Mouse (Mus musculus): Measurements from ENCODE around the gene Slc6a6.

The Slc6a6 gene

GRCm38 (mm10) chr6:91683602-91684473, at the start of gene Slc6a6:
Gene Slc6a6 (plus strand): TSS chr6:91684053.
- DNase-seq (ENCODE audit: low spot score in 2 of 2) = peak; percentile 84 to 86

DNA sequence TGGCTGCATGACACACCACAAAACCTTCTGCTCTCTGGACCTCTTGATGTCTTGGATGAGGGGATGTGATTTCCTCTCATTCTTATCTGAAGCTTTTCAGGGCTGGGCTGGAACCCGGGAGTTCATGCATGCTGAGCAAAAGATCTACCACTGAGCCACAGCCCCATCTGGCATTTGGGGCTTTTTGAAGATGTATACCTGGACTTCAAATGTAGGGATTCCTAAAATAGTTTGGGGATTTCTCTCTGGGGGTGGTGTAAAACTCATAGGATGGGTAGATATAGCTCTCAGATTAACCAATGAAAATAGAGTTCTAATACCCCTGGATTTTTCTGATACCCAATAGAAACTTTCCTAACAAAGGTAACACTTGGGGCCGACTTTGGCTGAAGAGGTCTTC, 49.4 kb upstream of the Slc6a6 start:
- no peak for DNase-seq (ENCODE audit: low spot score in 2 of 2)

DNA sequence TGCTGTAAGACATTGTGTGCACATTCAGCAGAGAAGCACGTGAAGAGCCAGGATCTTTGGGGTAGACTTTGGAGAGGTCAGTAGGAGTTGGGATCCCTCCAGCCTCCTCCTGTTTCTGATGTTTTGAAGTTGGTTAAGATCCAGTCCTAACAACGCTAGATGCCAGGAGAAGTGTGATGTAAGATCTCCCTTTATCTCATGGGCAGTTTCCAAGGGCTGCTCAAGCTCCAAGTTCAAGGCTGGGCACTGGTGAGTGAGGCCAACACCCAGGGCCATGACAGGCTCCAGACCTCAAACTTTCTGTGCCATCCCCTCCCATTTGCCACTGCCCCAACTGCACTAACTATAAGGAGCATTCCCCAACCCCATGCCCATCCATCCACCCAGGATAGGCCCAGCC, 49.0 kb upstream of the Slc6a6 start:
- DNase-seq (ENCODE audit: low spot score in 2 of 2) = no peak

GRCm38 (mm10) chr6:91638204-91638995, 45.5 kb upstream of the Slc6a6 start:
- DNase-seq (ENCODE audit: low spot score in 2 of 2) = no peak

GRCm38 (mm10) chr6:91643011-91643410, 40.8 kb upstream of the Slc6a6 start:
- DNase-seq (ENCODE audit: low spot score in 2 of 2) = no peak

DNA sequence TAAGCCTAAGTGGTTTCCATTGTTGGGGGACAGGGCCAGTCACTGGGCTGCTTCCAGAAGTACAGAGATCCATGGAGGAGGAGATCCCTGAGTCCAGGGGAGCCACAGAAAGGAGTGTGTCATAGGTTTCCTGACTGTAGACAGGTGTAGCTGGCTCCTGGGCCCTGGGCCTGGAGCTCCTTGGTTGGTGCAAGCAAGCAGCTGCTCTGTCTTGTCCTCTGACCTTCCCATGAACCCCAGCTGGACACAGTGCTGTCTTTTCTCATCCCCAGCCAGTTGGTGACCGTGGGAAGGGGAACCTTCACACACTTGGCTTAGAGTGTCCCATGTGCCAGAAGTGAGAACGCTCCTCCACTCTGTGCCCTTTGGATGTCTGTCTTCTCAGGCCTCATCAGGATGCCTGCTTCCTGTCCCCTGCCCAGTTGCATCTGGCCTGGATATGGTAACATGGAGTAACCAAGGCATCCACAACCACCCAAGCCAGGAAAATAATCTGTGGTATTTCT, 40.4 kb upstream of the Slc6a6 start:
- DNase-seq (ENCODE audit: low spot score in 2 of 2) = no peak

DNA sequence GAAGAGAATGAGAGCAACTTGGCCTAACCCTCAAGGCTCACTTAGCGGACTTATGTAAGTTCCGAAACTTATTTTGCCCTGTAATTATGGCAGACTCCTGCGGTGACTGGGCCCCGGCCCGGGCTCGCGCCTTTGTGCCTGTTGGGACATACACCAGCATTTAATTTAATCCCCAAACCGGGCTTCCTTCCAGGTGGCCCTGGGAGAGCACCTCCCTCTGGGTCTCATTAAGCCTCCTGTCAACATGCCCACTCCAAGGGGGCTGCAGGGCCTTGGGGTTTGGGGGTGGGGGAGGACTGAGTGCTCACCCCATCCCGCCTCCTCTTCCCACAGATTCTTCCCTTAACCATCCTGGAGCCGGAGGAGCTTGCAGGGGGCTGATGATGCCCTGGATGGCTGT, 37.8 kb upstream of the Slc6a6 start:
- no peak for DNase-seq (ENCODE audit: low spot score in 2 of 2)

GRCm38 (mm10) chr6:91646822-91647221, 37.0 kb upstream of the Slc6a6 start:
- DNase-seq (ENCODE audit: low spot score in 2 of 2) = no peak

DNA sequence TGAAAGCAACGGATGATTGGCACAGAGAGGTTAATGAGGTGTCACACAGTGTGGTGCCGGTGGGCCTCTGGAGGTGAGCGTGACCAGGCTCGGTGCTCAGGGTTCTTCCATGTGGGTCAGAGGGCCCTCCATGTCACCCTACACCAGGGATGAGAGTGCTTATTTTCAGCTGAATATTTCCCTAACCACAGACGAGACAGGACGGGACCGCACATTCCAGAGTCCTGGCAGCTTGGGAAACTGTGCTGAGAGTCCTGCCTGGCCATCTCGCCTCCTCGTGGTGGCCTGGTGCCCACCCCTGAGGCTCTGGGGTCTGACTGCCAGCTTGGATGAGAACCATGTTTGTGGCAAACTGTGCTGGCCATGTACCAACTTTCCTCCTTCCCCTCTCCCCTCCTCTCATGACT, 36.5 kb upstream of the Slc6a6 start:
- DNase-seq (ENCODE audit: low spot score in 2 of 2) = no peak

DNA sequence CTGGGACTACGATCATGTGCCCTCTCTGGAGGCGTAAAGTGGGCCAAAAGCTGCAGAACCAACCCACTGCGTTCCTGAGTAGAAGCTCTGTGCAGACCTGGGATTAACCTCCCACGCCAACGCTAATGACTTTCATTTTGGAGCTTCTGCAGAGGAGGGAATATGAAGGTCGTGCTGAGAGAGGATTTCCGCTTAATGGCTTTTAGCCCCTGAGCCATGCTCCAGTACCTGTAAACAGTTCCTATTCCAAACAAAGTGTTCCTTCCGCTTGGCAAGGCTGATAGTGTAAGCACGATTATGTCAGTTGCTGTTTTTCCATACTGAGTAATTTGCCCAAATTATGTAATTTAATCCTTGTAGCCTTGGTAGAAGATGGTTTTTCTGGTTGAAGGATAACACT, 33.6 kb upstream of the Slc6a6 start:
- no peak for DNase-seq (ENCODE audit: low spot score in 2 of 2)

DNA sequence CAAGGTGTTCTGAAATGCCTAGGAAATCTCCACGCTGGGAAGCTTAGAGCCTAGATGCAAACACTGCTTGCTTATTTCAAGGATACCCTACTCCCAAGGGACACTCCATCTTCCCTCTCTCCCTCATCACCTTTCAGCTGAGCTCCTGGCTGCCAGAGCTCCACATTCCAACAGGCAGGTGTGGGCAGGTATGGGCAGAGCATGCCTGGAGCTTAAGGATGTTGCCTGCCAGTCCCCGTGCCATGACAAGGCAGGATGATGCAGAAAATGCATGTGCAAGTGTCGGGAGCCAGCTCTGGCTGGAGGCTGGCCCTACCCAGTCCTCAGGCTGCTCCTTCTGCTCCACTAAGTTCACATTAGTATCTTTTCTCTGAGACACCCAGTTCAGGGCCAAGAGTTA, 31.6 kb upstream of the Slc6a6 start:
- no peak for DNase-seq (ENCODE audit: low spot score in 2 of 2)

- DNase-seq (ENCODE audit: low spot score in 2 of 2) = no peak
Observed at GRCm38 (mm10) chr6:91655244-91655643, 28.6 kb upstream of the Slc6a6 start.

- DNase-seq (ENCODE audit: low spot score in 2 of 2) = no peak
Observed at GRCm38 (mm10) chr6:91655874-91656433, 27.9 kb upstream of the Slc6a6 start.

DNA sequence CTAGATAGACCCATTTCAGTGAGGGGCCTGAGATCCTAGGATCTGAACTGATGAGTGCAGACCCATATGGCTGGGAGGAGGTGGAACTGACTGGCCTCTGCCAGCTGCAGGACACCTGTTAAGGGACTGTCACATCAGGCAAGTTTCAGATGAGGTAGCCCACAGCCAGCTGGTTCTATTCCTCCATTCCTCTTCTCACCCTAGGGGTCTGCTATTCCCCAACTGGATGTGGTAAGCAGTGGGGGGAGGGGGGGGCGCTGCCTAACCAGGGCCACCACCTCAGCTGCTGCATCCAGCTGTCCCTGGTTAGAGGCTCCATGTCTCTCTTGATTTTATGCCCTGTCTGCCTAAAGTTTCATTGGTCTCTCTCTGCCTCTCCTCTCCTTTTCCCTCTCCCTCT, 25.6 kb upstream of the Slc6a6 start:
- DNase-seq (ENCODE audit: low spot score in 2 of 2) = no peak

DNA sequence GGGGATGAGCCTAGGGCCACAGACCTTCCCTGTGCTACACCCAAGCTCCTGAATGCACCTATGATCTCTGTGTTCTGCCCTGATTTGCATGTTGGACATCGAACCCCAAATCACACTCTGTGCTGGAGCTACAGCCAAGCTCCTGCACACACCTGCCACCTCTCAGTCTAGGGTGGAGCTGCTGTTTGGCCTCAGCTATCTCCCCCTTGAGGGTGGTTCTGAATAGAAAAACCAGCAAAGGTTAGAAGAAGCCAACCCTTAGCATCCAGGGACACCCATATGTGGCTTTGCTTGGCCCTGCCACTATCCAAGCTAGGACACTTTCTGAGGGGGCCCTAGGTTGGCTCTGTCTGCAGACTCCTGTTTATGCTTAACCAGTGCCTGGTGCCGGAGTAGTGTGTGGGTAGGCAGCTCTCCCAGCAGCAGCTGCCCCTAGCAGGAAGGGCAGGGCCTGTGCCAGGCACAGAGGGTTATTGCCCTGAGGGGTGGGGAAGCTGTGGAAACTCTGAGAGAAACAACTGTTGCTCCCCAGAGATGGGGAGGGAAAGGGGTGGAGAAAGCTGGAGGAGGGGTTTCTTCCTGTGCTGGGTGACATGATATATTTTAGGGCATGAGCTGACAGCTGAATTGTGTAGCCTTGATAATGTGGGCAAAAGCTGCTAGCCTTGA, 23.9 kb upstream of the Slc6a6 start:
- no peak for DNase-seq (ENCODE audit: low spot score in 2 of 2)

- no peak for DNase-seq (ENCODE audit: low spot score in 2 of 2)
Observed at GRCm38 (mm10) chr6:91662301-91662700, 21.6 kb upstream of the Slc6a6 start.

- DNase-seq (ENCODE audit: low spot score in 2 of 2) = no peak
Observed at GRCm38 (mm10) chr6:91663616-91664015, 20.2 kb upstream of the Slc6a6 start.

DNA sequence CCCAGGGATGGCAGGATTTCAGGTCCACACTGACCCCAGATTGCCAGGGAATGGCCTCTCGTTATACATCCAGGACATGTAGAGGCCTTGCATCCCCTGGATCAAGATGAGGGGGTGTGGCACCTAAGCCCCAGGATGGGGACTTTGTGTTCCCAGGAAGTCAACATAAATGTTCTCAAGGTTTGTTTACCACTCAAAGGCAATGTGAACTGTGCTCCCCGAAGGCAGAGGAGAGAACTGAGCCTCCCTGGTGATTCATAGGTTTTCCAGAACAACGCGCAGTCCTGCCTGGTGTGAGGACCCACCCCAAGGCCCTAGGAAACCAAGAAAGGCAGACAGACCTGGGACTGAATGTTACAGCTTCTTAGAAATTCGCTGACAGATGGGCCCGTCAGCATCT, 18.6 kb upstream of the Slc6a6 start:
- DNase-seq (ENCODE audit: low spot score in 2 of 2) = no peak

- DNase-seq (ENCODE audit: low spot score in 2 of 2) = no peak
Observed at GRCm38 (mm10) chr6:91665990-91666700, 17.7 kb upstream of the Slc6a6 start.

- DNase-seq (ENCODE audit: low spot score in 2 of 2) = no peak
Observed at GRCm38 (mm10) chr6:91667141-91667540, 16.7 kb upstream of the Slc6a6 start.

GRCm38 (mm10) chr6:91668276-91668675, 15.6 kb upstream of the Slc6a6 start:
- no peak for DNase-seq (ENCODE audit: low spot score in 2 of 2)
